ENCODE assay signal across 20 mouse cellular contexts in the genomic region with DNA sequence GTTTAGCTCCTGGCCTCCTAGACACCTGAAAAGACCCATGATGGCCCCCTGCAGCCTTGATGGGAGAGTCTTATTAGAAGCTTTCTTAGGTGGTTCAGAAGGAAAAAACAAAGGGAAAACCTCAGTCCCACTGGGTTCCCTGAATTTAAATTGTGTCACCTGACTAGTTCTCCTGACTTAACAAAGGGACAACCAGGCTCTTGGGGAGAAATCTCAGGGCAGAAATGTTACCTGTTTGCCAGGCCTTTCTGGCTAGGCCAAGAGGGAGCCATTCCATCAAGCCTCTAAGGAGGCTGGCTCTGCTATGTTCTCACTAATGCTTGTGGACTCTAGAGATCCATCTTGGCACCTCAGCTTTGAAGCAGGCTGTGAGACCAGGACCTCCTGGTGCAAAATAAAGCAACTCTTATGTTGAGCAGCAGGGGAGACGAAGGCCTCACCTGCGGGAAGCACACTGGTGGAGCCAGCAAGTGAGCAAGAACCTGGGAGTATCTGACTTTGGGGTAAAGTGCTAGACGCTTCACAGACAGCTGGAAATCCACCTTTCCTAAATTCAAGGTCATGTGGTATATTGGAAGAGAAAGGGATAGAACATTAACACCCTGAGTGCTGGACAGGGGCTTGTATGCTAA. TPM values are rescaled to one million over a fixed set of nuclear protein-coding genes. Genes with fewer than 3 reads are reported as not detected.
DNase-seq lines count a peak whose midpoint lies in the region; ATAC-seq and TF ChIP-seq lines count a peak whose summit lies in the region.
"Had no signal": no experiment of that assay in that cellular context is flagged by ENCODE, and none has a peak within 500 bp of the region (broad histone marks: within the 10 kb centered on the region; RNA-seq: fewer than 3 reads in every experiment).

No protein-coding gene starts in this region.

- no peaks in the 10 kb centered on the region for H3K4me1 ChIP-seq in liver, embryonic 13.5 days (replicated peaks)
- H3K4me1 ChIP-seq in liver, embryonic 11.5 days (replicated peaks; ENCODE audit: control insufficient read depth, insufficient read depth, low read length): no peaks in the 10 kb centered on the region
- H3K4me1 ChIP-seq in liver, postnatal 0 days (ENCODE audit: insufficient read depth): peaks cover 5% of the 10 kb centered on the region
- no peaks in the 10 kb centered on the region for H3K4me1 ChIP-seq in thymus, adult 2 months (replicated peaks; ENCODE audit: control insufficient read depth, insufficient read depth, low read length)
- H3K4me1 ChIP-seq in forebrain, embryonic 14.5 days (ENCODE audit: control insufficient read depth, insufficient read depth, low read length): no peaks in the 10 kb centered on the region
- H3K4me1 ChIP-seq: forebrain, embryonic 12.5 days; midbrain, embryonic 10.5 days had no signal

- H3K4me2 ChIP-seq in liver, embryonic 13.5 days: no peak overlapping the region
- no peak overlapping the region for H3K4me2 ChIP-seq in liver, embryonic 11.5 days
- no peak overlapping the region for H3K4me2 ChIP-seq in liver, postnatal 0 days (ENCODE audit: low read depth, low read length)
- no peak overlapping the region for H3K4me2 ChIP-seq in forebrain, embryonic 14.5 days (ENCODE audit: low read length)
- H3K4me2 ChIP-seq: forebrain, embryonic 12.5 days had no signal

- H3K27me3 ChIP-seq in liver, embryonic 13.5 days: no peaks in the 10 kb centered on the region
- no peaks in the 10 kb centered on the region for H3K27me3 ChIP-seq in liver, embryonic 11.5 days (replicated peaks; ENCODE audit: control insufficient read depth, insufficient read depth, low read length)
- H3K27me3 ChIP-seq in liver, postnatal 0 days (ENCODE audit: insufficient read depth, low read length): no peaks in the 10 kb centered on the region
- H3K27me3 ChIP-seq in thymus, adult 2 months (ENCODE audit: control insufficient read depth, insufficient read depth, low read length): no peaks in the 10 kb centered on the region
- no peaks in the 10 kb centered on the region for H3K27me3 ChIP-seq in forebrain, embryonic 14.5 days (replicated peaks; ENCODE audit: control insufficient read depth, insufficient read depth, low read length)
- H3K27me3 ChIP-seq: forebrain, embryonic 12.5 days had no signal

- no peak overlapping the region for H3K9ac ChIP-seq in liver, embryonic 13.5 days
- H3K9ac ChIP-seq in liver, embryonic 11.5 days (ENCODE audit: low read depth, low read length): no peak overlapping the region
- H3K9ac ChIP-seq in liver, postnatal 0 days (replicated peaks): no peak overlapping the region
- no peak overlapping the region for H3K9ac ChIP-seq in forebrain, embryonic 14.5 days (ENCODE audit: low read length)
- H3K9ac ChIP-seq: forebrain, embryonic 12.5 days had no signal

- no peak for TF ChIP-seq POLR2A in thymus, adult 2 months (IDR thresholded peaks at IDR 0.05; ENCODE audit: control insufficient read depth, extremely low read depth, insufficient read depth, low read length, poor library complexity)

- peak; percentile 7 for DNase-seq in adrenal gland, postnatal 14 days
- no peak for DNase-seq in adrenal gland, postnatal 10 days
- no peak for DNase-seq in liver, embryonic 13.5 days
- DNase-seq in liver, embryonic 11.5 days (ENCODE audit: low spot score): no peak
- no peak for DNase-seq in liver, postnatal 0 days
- DNase-seq in thymus, adult 2 months: no peak
- no peak for DNase-seq in forebrain, embryonic 14.5 days (ENCODE audit: low spot score)
- DNase-seq: cerebellum, adult 18-20 months; cerebellum, postnatal 25 days; gastrocnemius, postnatal 10 days; kidney, adult 8-10 months; kidney, postnatal 14 days; lung, adult 2 months; lung, postnatal 36 days; retina, postnatal 1 day had no signal

- H3K4me3 ChIP-seq in liver, embryonic 13.5 days (replicated peaks): no peak overlapping the region
- no peak overlapping the region for H3K4me3 ChIP-seq in liver, embryonic 11.5 days (ENCODE audit: low read depth, low read length)
- no peak overlapping the region for H3K4me3 ChIP-seq in liver, postnatal 0 days (ENCODE audit: low read depth, low read length)
- no peak overlapping the region for H3K4me3 ChIP-seq in thymus, adult 2 months (ENCODE audit: control insufficient read depth, insufficient read depth, low read length)
- no peak overlapping the region for H3K4me3 ChIP-seq in forebrain, embryonic 14.5 days (ENCODE audit: low read depth, low read length)
- H3K4me3 ChIP-seq: forebrain, embryonic 12.5 days; midbrain, embryonic 10.5 days had no signal

- no peak for TF ChIP-seq CTCF in liver, postnatal 0 days (IDR thresholded peaks at IDR 0.05; ENCODE audit: low read depth)
- no peak for TF ChIP-seq CTCF in thymus, adult 2 months (IDR thresholded peaks at IDR 0.05; ENCODE audit: borderline replicate concordance, control insufficient read depth, extremely low read depth, insufficient read depth, low read length, poor library complexity)

- no peaks in the 10 kb centered on the region for H3K9me3 ChIP-seq in liver, embryonic 13.5 days (replicated peaks)
- H3K9me3 ChIP-seq in liver, embryonic 11.5 days (ENCODE audit: control insufficient read depth, low read length): no peaks in the 10 kb centered on the region
- H3K9me3 ChIP-seq in liver, postnatal 0 days (ENCODE audit: low read length): no peaks in the 10 kb centered on the region
- H3K9me3 ChIP-seq in forebrain, embryonic 14.5 days (replicated peaks; ENCODE audit: control insufficient read depth, low read length): no peaks in the 10 kb centered on the region
- H3K9me3 ChIP-seq: forebrain, embryonic 12.5 days; G1E; midbrain, embryonic 10.5 days had no signal

- 74% methylated on average over 3 of the region's 3 CpGs for WGBS in liver, embryonic 13.5 days (ENCODE audit: insufficient replicate concordance)
- WGBS in liver, embryonic 11.5 days: 77% methylated on average over 3 of the region's 3 CpGs
- WGBS in liver, postnatal 0 days (ENCODE audit: insufficient replicate concordance): 81% methylated on average over 3 of the region's 3 CpGs
- WGBS in thymus, adult 2 months: 95% methylated on average over 3 of the region's 3 CpGs
- 78% methylated on average over 3 of the region's 3 CpGs for WGBS in forebrain, embryonic 14.5 days

- ATAC-seq in liver, embryonic 13.5 days (ENCODE audit: low read depth): peak; percentile 16; the same call in 1 of the 2 replicates
- no peak for ATAC-seq in liver, embryonic 11.5 days (replicated peaks; ENCODE audit: low FRiP score)
- no peak for ATAC-seq in liver, postnatal 0 days
- ATAC-seq in inflammation-experienced regulatory T-cells, adult 6 months: no peak
- ATAC-seq in forebrain, embryonic 14.5 days: no peak
- ATAC-seq: CD4-positive, CD25-positive, alpha-beta regulatory T cell, adult 4 months had no signal

- H3K36me3 ChIP-seq in liver, embryonic 13.5 days: peaks cover 99% of the 10 kb centered on the region
- H3K36me3 ChIP-seq in liver, embryonic 11.5 days (ENCODE audit: control insufficient read depth, insufficient read depth, low read length): peaks cover 40% of the 10 kb centered on the region
- H3K36me3 ChIP-seq in liver, postnatal 0 days (replicated peaks; ENCODE audit: insufficient read depth, low read length): peaks cover 93% of the 10 kb centered on the region
- H3K36me3 ChIP-seq in thymus, adult 2 months (ENCODE audit: control insufficient read depth, insufficient read depth, low read length): peaks cover 90% of the 10 kb centered on the region
- peaks cover 90% of the 10 kb centered on the region for H3K36me3 ChIP-seq in forebrain, embryonic 14.5 days (ENCODE audit: control insufficient read depth, insufficient read depth, low read length)

- TF ChIP-seq EP300 in liver, postnatal 0 days (IDR thresholded peaks at IDR 0.05; ENCODE audit: low read depth): no peak

- peak overlapping the region; percentile 44; the same call in 1 of the 2 replicates for H3K27ac ChIP-seq in liver, embryonic 13.5 days
- no peak overlapping the region for H3K27ac ChIP-seq in liver, embryonic 11.5 days (ENCODE audit: low read depth, low read length)
- H3K27ac ChIP-seq in liver, postnatal 0 days (ENCODE audit: low read depth): peak overlapping the region; percentile 29; the same call in 1 of the 2 replicates
- no peak overlapping the region for H3K27ac ChIP-seq in thymus, adult 2 months (ENCODE audit: control insufficient read depth, insufficient read depth, low read length)
- no peak overlapping the region for H3K27ac ChIP-seq in forebrain, embryonic 14.5 days (ENCODE audit: low read depth, low read length)
- H3K27ac ChIP-seq: forebrain, embryonic 12.5 days; midbrain, embryonic 10.5 days had no signal

RNA-seq across cellular contexts. Expression of a gene that starts 15.2 kb away (rescaled TPM):
- total RNA-seq in adrenal gland, postnatal 14 days (2021): 29.9 and 33.4 TPM in 2 replicates
- 10 to 100 TPM; 24.8 to 26.4 TPM for total RNA-seq in adrenal gland, postnatal 10 days (2021)
- polyA plus RNA-seq in liver, embryonic 13.5 days (2015; fragmentation: Nextera tagmentation; extraction: Ambion mirVana): 13.9 and 15.9 TPM in 2 replicates
- polyA plus RNA-seq in liver, embryonic 11.5 days (2014; fragmentation: Nextera tagmentation; extraction: Ambion mirVana): 26.1 and 29.2 TPM in 2 replicates
- polyA plus RNA-seq in liver, postnatal 0 days (2015; fragmentation: Nextera tagmentation; extraction: Ambion mirVana): 6.7 and 9.5 TPM in 2 replicates
- 10 to 100 TPM; 37.3 to 41.8 (median 40.6) TPM for polyA plus RNA-seq in inflammation-experienced regulatory T-cells, adult 6 months (2017; shearing (Covaris generic))
- 63.2 and 72.5 TPM in 2 replicates for polyA plus RNA-seq in thymus, adult 2 months (2012; rRNA removed)
- polyA plus RNA-seq in forebrain, embryonic 14.5 days (2014; fragmentation: Nextera tagmentation; extraction: Ambion mirVana): 44.8 and 46.7 TPM in 2 replicates

RNA-seq across cellular contexts. Expression of a gene that starts 27.6 kb away (rescaled TPM):
- total RNA-seq in adrenal gland, postnatal 14 days (2021): 390 and 468 TPM in 2 replicates
- 100 to 1,000 TPM; 350 to 392 TPM for total RNA-seq in adrenal gland, postnatal 10 days (2021)
- 112 and 130 TPM in 2 replicates for polyA plus RNA-seq in liver, embryonic 13.5 days (2015; fragmentation: Nextera tagmentation; extraction: Ambion mirVana)
- 116 TPM in 2 replicates for polyA plus RNA-seq in liver, embryonic 11.5 days (2014; fragmentation: Nextera tagmentation; extraction: Ambion mirVana)
- 79.9 and 92.7 TPM in 2 replicates for polyA plus RNA-seq in liver, postnatal 0 days (2015; fragmentation: Nextera tagmentation; extraction: Ambion mirVana)
- 100 to 1,000 TPM; 124 to 178 (median 145) TPM for polyA plus RNA-seq in inflammation-experienced regulatory T-cells, adult 6 months (2017; shearing (Covaris generic))
- 279 and 281 TPM in 2 replicates for polyA plus RNA-seq in thymus, adult 2 months (2012; rRNA removed)
- 37.3 and 37.9 TPM in 2 replicates for polyA plus RNA-seq in forebrain, embryonic 14.5 days (2014; fragmentation: Nextera tagmentation; extraction: Ambion mirVana)

RNA-seq across cellular contexts. Expression of a gene that starts 40.8 kb away (rescaled TPM):
- total RNA-seq in adrenal gland, postnatal 14 days (2021): 44.2 and 46.9 TPM in 2 replicates
- 10 to 100 TPM; 46.9 to 60.8 TPM for total RNA-seq in adrenal gland, postnatal 10 days (2021)
- polyA plus RNA-seq in liver, embryonic 13.5 days (2015; fragmentation: Nextera tagmentation; extraction: Ambion mirVana): 122 and 139 TPM in 2 replicates
- polyA plus RNA-seq in liver, embryonic 11.5 days (2014; fragmentation: Nextera tagmentation; extraction: Ambion mirVana): 178 and 186 TPM in 2 replicates
- 84.9 and 85.0 TPM in 2 replicates for polyA plus RNA-seq in liver, postnatal 0 days (2015; fragmentation: Nextera tagmentation; extraction: Ambion mirVana)
- polyA plus RNA-seq in inflammation-experienced regulatory T-cells, adult 6 months (2017; shearing (Covaris generic)): 1 to 10 TPM; 2.0 to 5.5 (median 3.3) TPM
- 56.7 and 64.7 TPM in 2 replicates for polyA plus RNA-seq in thymus, adult 2 months (2012; rRNA removed)
- polyA plus RNA-seq in forebrain, embryonic 14.5 days (2014; fragmentation: Nextera tagmentation; extraction: Ambion mirVana): 163 and 181 TPM in 2 replicates

Comparison
In these comparisons a context has a peak if more than half of its experiments do, and no peak if none do; other contexts are left out.
1. H3K27ac ChIP-seq: peak in liver, embryonic 13.5 days (single experiment) and liver, postnatal 0 days (single experiment); none in liver, embryonic 11.5 days (single experiment), thymus, adult 2 months (single experiment) and forebrain, embryonic 14.5 days (single experiment).